Mouse (Mus musculus): ENCODE data around the gene Vmp1.
A peak's percentile ranks its signal among the peaks of the same experiment; 100 is the strongest.

Gene Vmp1

GRCm38 (mm10) chr11:86583990-86584897, 99.4 kb downstream of the Vmp1 start:
- no peak for DNase-seq (ENCODE audit: low spot score)

- no peak for DNase-seq (ENCODE audit: low spot score)
Observed at GRCm38 (mm10) chr11:86583313-86583825, 100.3 kb downstream of the Vmp1 start.

- no peak for DNase-seq (ENCODE audit: low spot score)
Observed at GRCm38 (mm10) chr11:86582543-86583260, 100.9 kb downstream of the Vmp1 start.

GRCm38 (mm10) chr11:86581943-86582542, 101.6 kb downstream of the Vmp1 start:
- DNase-seq (ENCODE audit: low spot score), result no peak

- peak; percentile 50 for DNase-seq (ENCODE audit: low spot score)
Observed at GRCm38 (mm10) chr11:86581250-86581753, 102.3 kb downstream of the Vmp1 start.

GRCm38 (mm10) chr11:86580319-86581113, 103.1 kb downstream of the Vmp1 start:
- no peak for DNase-seq (ENCODE audit: low spot score)

GRCm38 (mm10) chr11:86579731-86580318, 103.8 kb downstream of the Vmp1 start:
- DNase-seq (ENCODE audit: low spot score), result no peak

- DNase-seq (ENCODE audit: low spot score), result no peak
Observed at GRCm38 (mm10) chr11:86578809-86579730, 104.6 kb downstream of the Vmp1 start.

GRCm38 (mm10) chr11:86578106-86578808, 105.4 kb downstream of the Vmp1 start:
- DNase-seq (ENCODE audit: low spot score), result no peak

GRCm38 (mm10) chr11:86577231-86577630, 106.4 kb downstream of the Vmp1 start:
- DNase-seq (ENCODE audit: low spot score), result no peak

GRCm38 (mm10) chr11:86575632-86576378, 107.8 kb downstream of the Vmp1 start:
- DNase-seq (ENCODE audit: low spot score), result no peak

GRCm38 (mm10) chr11:86574408-86574807, 109.2 kb downstream of the Vmp1 start:
- no peak for DNase-seq (ENCODE audit: low spot score)

- no peak for DNase-seq (ENCODE audit: low spot score)
Observed at GRCm38 (mm10) chr11:86573646-86574231, 109.9 kb downstream of the Vmp1 start.

GRCm38 (mm10) chr11:86572623-86573022, 111.0 kb downstream of the Vmp1 start:
- DNase-seq (ENCODE audit: low spot score), result no peak

- no peak for DNase-seq (ENCODE audit: low spot score)
Observed at GRCm38 (mm10) chr11:86571871-86572270, 111.8 kb downstream of the Vmp1 start.

- DNase-seq (ENCODE audit: low spot score), result peak; percentile 80
Observed at GRCm38 (mm10) chr11:86571047-86571855, 112.4 kb downstream of the Vmp1 start.

GRCm38 (mm10) chr11:86570261-86570746, 113.3 kb downstream of the Vmp1 start:
- DNase-seq (ENCODE audit: low spot score), result peak; percentile 77
